8 mouse cellular contexts compared by ENCODE assay signal in the genomic region with DNA sequence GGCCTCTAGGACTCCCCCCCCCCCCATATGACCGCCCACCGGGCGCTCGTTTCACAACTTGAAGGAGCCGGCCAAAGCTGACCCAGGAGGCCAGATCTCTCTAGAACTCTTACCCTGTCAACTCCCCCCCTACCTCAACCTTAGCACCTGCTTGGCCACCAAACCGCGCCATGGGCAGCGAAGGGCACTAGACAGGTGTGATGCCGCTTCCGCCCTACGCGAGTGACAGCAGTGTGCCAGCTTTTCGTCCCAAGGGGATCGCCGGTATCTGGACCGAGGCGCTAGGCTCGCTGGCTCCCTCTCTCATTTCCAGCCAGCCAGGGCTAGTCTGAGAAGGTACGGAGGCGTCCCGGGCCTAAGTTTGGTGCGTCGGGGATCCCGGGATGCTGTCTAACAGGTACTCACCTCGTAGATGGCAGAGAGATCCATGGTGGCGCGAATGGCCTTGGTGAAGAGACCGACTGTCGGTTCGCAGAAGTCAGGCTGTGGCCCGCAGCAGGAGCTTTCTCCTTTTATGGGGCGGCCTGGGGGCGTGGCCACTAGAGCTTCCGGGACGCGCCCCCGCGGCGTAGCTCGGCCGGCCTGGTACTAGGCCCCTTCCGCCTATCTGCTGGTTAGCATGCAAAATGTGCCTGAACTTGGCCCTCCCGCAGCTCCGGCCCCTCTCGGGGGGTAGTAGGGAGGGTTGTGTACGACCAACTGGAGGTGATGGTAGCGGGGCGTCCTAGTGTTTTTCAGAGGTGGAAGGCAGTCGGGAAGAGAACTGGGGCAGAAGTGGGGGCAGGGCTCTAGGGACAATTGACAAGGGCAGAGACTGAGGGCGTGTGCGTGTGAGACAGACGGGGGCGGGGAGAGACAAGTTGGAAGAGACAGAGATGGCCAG. TPM values are rescaled to one million over a fixed set of nuclear protein-coding genes. Genes with fewer than 3 reads are reported as not detected.
DNase-seq lines count a peak whose midpoint lies in the region; ATAC-seq lines count a peak whose summit lies in the region.

No protein-coding gene starts in this region.

- H3K27me3 ChIP-seq in hindbrain, embryonic 15.5 days, result no peaks in the 10 kb centered on the region
- H3K27me3 ChIP-seq in megakaryocyte, embryonic 14.5 days (replicated peaks), result no peaks in the 10 kb centered on the region

- peak overlapping the region; percentile 62 for H3K9ac ChIP-seq in hindbrain, embryonic 15.5 days

- H3K27ac ChIP-seq in hindbrain, embryonic 15.5 days (replicated peaks), result peak overlapping the region; percentile 75

- H3K4me3 ChIP-seq in hindbrain, embryonic 15.5 days, result peak overlapping the region; percentile 51
- H3K4me3 ChIP-seq in megakaryocyte, embryonic 14.5 days (replicated peaks), result peak overlapping the region; percentile 96

- H3K9me3 ChIP-seq in hindbrain, embryonic 15.5 days, result no peaks in the 10 kb centered on the region
- H3K9me3 ChIP-seq in megakaryocyte, embryonic 14.5 days, result no peaks in the 10 kb centered on the region

- peak; percentile 21 for ATAC-seq in hindbrain, embryonic 15.5 days (ENCODE audit: low FRiP score, low read depth)

- peaks cover 62% of the 10 kb centered on the region for H3K4me1 ChIP-seq in hindbrain, embryonic 15.5 days (replicated peaks)
- peaks cover 79% of the 10 kb centered on the region for H3K4me1 ChIP-seq in megakaryocyte, embryonic 14.5 days

- 1% methylated on average over 53 of the region's 53 CpGs for WGBS in hindbrain, embryonic 15.5 days

- no peaks in the 10 kb centered on the region for H3K36me3 ChIP-seq in hindbrain, embryonic 15.5 days
- H3K36me3 ChIP-seq in megakaryocyte, embryonic 14.5 days (replicated peaks; ENCODE audit: low read length), result peaks cover 24% of the 10 kb centered on the region

- peak overlapping the region; percentile 86 for H3K4me2 ChIP-seq in hindbrain, embryonic 15.5 days

- peak; percentile 97 for DNase-seq in R1 (ENCODE audit: low read depth, low spot score)
- peak; percentile 60 to 78 for DNase-seq in cerebellum, postnatal 25 days
- peak; percentile 74 to 76 for DNase-seq in frontal cortex, postnatal 36 days (ENCODE audit: low spot score in 2 of 2)
- peak; percentile 69 to 77 for DNase-seq in left cerebral cortex, adult 8-10 months (ENCODE audit: low spot score in 2 of 2)
- DNase-seq in right cerebral cortex, adult 2 months (ENCODE audit: low spot score in 2 of 2), result peak; percentile 64 to 81
- DNase-seq in urinary bladder, postnatal 10 days (ENCODE audit: low spot score), result peak; percentile 87

RNA-seq across cellular contexts. Expression of gene Zfp36, which starts 1.0 kb away (rescaled TPM):
- 4.4 and 4.6 TPM in 2 replicates for polyA plus RNA-seq in hindbrain, embryonic 15.5 days (2015; fragmentation: Nextera tagmentation; extraction: Ambion mirVana)
- 1 to 10 TPM; 2.1 to 6.1 (median 3.6) TPM for total RNA-seq in left cerebral cortex, adult 8-10 months (2022)
- polyA plus RNA-seq in megakaryocyte, embryonic 14.5 days (2012; ENCODE audit: insufficient read depth, low replicate concordance), result 159 and 225 TPM in 2 replicates

RNA-seq across cellular contexts. Expression of gene Plekhg2, which starts 6.6 kb away (rescaled TPM):
- 26.8 and 27.6 TPM in 2 replicates for polyA plus RNA-seq in hindbrain, embryonic 15.5 days (2015; fragmentation: Nextera tagmentation; extraction: Ambion mirVana)
- total RNA-seq in left cerebral cortex, adult 8-10 months (2022), result 1 to 10 TPM; 6.2 to 8.4 (median 8.0) TPM
- polyA plus RNA-seq in megakaryocyte, embryonic 14.5 days (2012; ENCODE audit: insufficient read depth, low replicate concordance), result 13.5 and 26.9 TPM in 2 replicates

RNA-seq across cellular contexts. Expression of gene Med29, which starts 13.5 kb away (rescaled TPM):
- 46.1 and 46.6 TPM in 2 replicates for polyA plus RNA-seq in hindbrain, embryonic 15.5 days (2015; fragmentation: Nextera tagmentation; extraction: Ambion mirVana)
- total RNA-seq in left cerebral cortex, adult 8-10 months (2022), result 10 to 100 TPM; 13.2 to 17.4 (median 16.3) TPM
- 15.2 and 24.0 TPM in 2 replicates for polyA plus RNA-seq in megakaryocyte, embryonic 14.5 days (2012; ENCODE audit: insufficient read depth, low replicate concordance)

RNA-seq across cellular contexts. Expression of gene Paf1, which starts 13.7 kb away (rescaled TPM):
- polyA plus RNA-seq in hindbrain, embryonic 15.5 days (2015; fragmentation: Nextera tagmentation; extraction: Ambion mirVana), result 93.3 and 96.8 TPM in 2 replicates
- total RNA-seq in left cerebral cortex, adult 8-10 months (2022), result 10 to 100 TPM; 51.1 to 77.7 (median 63.9) TPM
- polyA plus RNA-seq in megakaryocyte, embryonic 14.5 days (2012; ENCODE audit: insufficient read depth, low replicate concordance), result 38.6 and 78.0 TPM in 2 replicates

RNA-seq across cellular contexts. Expression of gene Rps16, which starts 28.6 kb away (rescaled TPM):
- polyA plus RNA-seq in hindbrain, embryonic 15.5 days (2015; fragmentation: Nextera tagmentation; extraction: Ambion mirVana), result 444 and 501 TPM in 2 replicates
- total RNA-seq in left cerebral cortex, adult 8-10 months (2022), result 100 to 1,000 TPM; 521 to 591 (median 572) TPM
- 495 and 2,789 TPM in 2 replicates for polyA plus RNA-seq in megakaryocyte, embryonic 14.5 days (2012; ENCODE audit: insufficient read depth, low replicate concordance)

Comparison
In these comparisons a context has a peak if more than half of its experiments do, and no peak if none do; other contexts are left out.
1. Peak in every context shown above with its lines: DNase-seq, ATAC-seq, H3K4me3 ChIP-seq and H3K27ac ChIP-seq.
2. RNA of gene Zfp36, which starts 1.0 kb away (polyA plus RNA-seq): 159 to 225 TPM in megakaryocyte, embryonic 14.5 days; 4.4 to 4.6 TPM in hindbrain, embryonic 15.5 days; every median in the first group is over 10 times any median in the second.